31 mouse cellular contexts compared by ENCODE assay signal in the genomic region with DNA sequence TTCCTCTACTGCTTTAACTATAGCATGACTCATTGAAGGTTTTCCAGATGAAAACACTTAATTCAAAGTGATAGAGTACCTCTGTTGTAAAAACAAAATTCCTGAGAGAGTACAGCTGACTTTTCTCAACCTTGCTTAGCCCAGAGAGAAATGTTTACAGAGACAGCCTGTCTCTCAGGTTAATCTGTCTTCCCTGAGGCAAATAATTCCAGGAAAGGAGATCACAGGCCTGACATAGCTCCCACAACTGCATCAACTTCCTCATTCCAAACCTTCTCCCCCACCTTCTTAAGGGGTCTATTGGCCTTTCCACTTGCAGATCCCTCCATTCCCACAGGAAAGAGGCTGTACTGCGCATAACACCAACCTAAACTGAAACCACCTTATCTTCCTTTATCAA.
DNase-seq lines count a peak whose midpoint lies in the region; ATAC-seq and TF ChIP-seq lines count a peak whose summit lies in the region.
"Had no signal": no experiment of that assay in that cellular context is flagged by ENCODE, and none has a peak within 500 bp of the region (broad histone marks: within the 10 kb centered on the region; RNA-seq: fewer than 3 reads in every experiment).

No protein-coding gene starts in this region.

- H3K36me3 ChIP-seq in embryonic facial prominence, embryonic 10.5 days (replicated peaks) = no peaks in the 10 kb centered on the region
- H3K36me3 ChIP-seq in limb, embryonic 10.5 days = no peaks in the 10 kb centered on the region
- H3K36me3 ChIP-seq: embryonic facial prominence, embryonic 15.5 days; heart, embryonic 10.5 days; heart, embryonic 15.5 days; limb, embryonic 15.5 days; liver, embryonic 13.5 days; midbrain, embryonic 12.5 days; neural tube, embryonic 12.5 days had no signal

- TF ChIP-seq CTCF in Patski (IDR thresholded peaks at IDR 0.05) = no peak

- DNase-seq in 3T3-L1 (ENCODE audit: low read depth, low spot score) (peak; percentile 8), Patski (ENCODE audit: low read depth, low spot score) (peak; percentile 20)
- peak; percentile 10 for DNase-seq in embryonic facial prominence, embryonic 10.5 days (ENCODE audit: low spot score)
- peak; percentile 14 for DNase-seq in mesoderm, embryonic 11.5 days (ENCODE audit: low read depth, low spot score)
- DNase-seq in lung, postnatal 4 days = no peak
- no peak for DNase-seq in limb, embryonic 10.5 days (ENCODE audit: low spot score)
- no peak for DNase-seq in lung, adult 18-20 months
- DNase-seq: adrenal gland, postnatal 10 days; B cell, adult 2 months; cerebellum, adult 11 months; cerebellum, adult 9-11 months; gastrocnemius, postnatal 14 days; kidney, adult 8-10 months; kidney, postnatal 10 days; layer of hippocampus, postnatal 36 days; left cerebral cortex, postnatal 4 days; liver, embryonic 13.5 days; lung, embryonic 14.5 days; lung, postnatal 14 days; right cerebral cortex, adult 18-20 months; spleen, adult 18-20 months; thymus, adult 2 months; thymus, postnatal 36 days had no signal

- H3K4me1 ChIP-seq in embryonic facial prominence, embryonic 10.5 days = no peaks in the 10 kb centered on the region
- H3K4me1 ChIP-seq in limb, embryonic 10.5 days = no peaks in the 10 kb centered on the region
- H3K4me1 ChIP-seq: embryonic facial prominence, embryonic 15.5 days; heart, embryonic 10.5 days; heart, embryonic 15.5 days; limb, embryonic 15.5 days; liver, embryonic 13.5 days; midbrain, embryonic 12.5 days; neural tube, embryonic 12.5 days had no signal

- H3K27me3 ChIP-seq in Patski = no peaks in the 10 kb centered on the region
- H3K27me3 ChIP-seq in embryonic facial prominence, embryonic 10.5 days (replicated peaks; ENCODE audit: low read depth, poor library complexity, severe bottlenecking) = no peaks in the 10 kb centered on the region
- no peaks in the 10 kb centered on the region for H3K27me3 ChIP-seq in limb, embryonic 10.5 days (ENCODE audit: low read depth, poor library complexity, severe bottlenecking)
- H3K27me3 ChIP-seq: embryonic facial prominence, embryonic 15.5 days; heart, embryonic 15.5 days; limb, embryonic 15.5 days; liver, embryonic 13.5 days; midbrain, embryonic 12.5 days; neural tube, embryonic 12.5 days had no signal

- in situ Hi-C loops in Patski (cut with MboI; ENCODE audit: low pct_unique_long_range_greater_than_20kb) = no loop called here

- no peaks in the 10 kb centered on the region for H3K9me3 ChIP-seq in embryonic facial prominence, embryonic 10.5 days
- no peaks in the 10 kb centered on the region for H3K9me3 ChIP-seq in limb, embryonic 10.5 days (replicated peaks)
- H3K9me3 ChIP-seq: embryonic facial prominence, embryonic 15.5 days; heart, embryonic 10.5 days; heart, embryonic 15.5 days; limb, embryonic 15.5 days; liver, embryonic 13.5 days; midbrain, embryonic 12.5 days; neural tube, embryonic 12.5 days had no signal

- H3K4me3 ChIP-seq in embryonic facial prominence, embryonic 10.5 days = no peak overlapping the region
- H3K4me3 ChIP-seq in limb, embryonic 10.5 days = no peak overlapping the region
- H3K4me3 ChIP-seq: embryonic facial prominence, embryonic 15.5 days; heart, embryonic 10.5 days; heart, embryonic 15.5 days; limb, embryonic 15.5 days; liver, embryonic 13.5 days; midbrain, embryonic 12.5 days; myocyte; neural tube, embryonic 12.5 days had no signal

- CTCF ChIA-PET in Patski (lab: Charles Lee) = no interaction called here

- peak; percentile 26 for ATAC-seq in Patski
- ATAC-seq: forebrain, embryonic 14.5 days had no signal

- POLR2A ChIA-PET in Patski (lab: Charles Lee) = no interaction called here

- WGBS in embryonic facial prominence, embryonic 10.5 days = 64% methylated on average over 1 of the region's 1 CpGs
- 75% methylated on average over 1 of the region's 1 CpGs for WGBS in limb, embryonic 10.5 days

- no peak overlapping the region for H3K27ac ChIP-seq in embryonic facial prominence, embryonic 10.5 days (replicated peaks)
- no peak overlapping the region for H3K27ac ChIP-seq in limb, embryonic 10.5 days
- H3K27ac ChIP-seq: embryonic facial prominence, embryonic 15.5 days; heart, embryonic 10.5 days; heart, embryonic 15.5 days; limb, embryonic 15.5 days; liver, embryonic 13.5 days; midbrain, embryonic 12.5 days; neural tube, embryonic 12.5 days had no signal

Comparison
In these comparisons a context has a peak if more than half of its experiments do, and no peak if none do; other contexts are left out.
1. DNase-seq: peak in 3T3-L1 (single experiment), Patski (single experiment), embryonic facial prominence, embryonic 10.5 days (single experiment) and mesoderm, embryonic 11.5 days (single experiment); none in lung, postnatal 4 days (0 of 2), limb, embryonic 10.5 days (single experiment) and lung, adult 18-20 months (0 of 2).